Mouse (Mus musculus) ES-Bruce4 (cell line): Measurements from ENCODE around the gene Plac1. TPM values are rescaled to one million over a fixed set of nuclear protein-coding genes. Genes with fewer than 3 reads are reported as not detected.

ENCODE experiments used
- H3K27ac ChIP-seq: 2 replicates; pipeline ENCODE4 v1.5.1; 2012; ENCODE audit warnings: low read length, inconsistent platforms; ENCODE audit not compliant: insufficient read depth
- H3K27me3 ChIP-seq: 2 replicates; pipeline ENCODE4 v1.6.1; 2012; ENCODE audit warnings: mild to moderate bottlenecking, low read length, inconsistent platforms; ENCODE audit not compliant: control insufficient read depth, poor library complexity, insufficient read depth, severe bottlenecking
- H3K36me3 ChIP-seq: 2 replicates; pipeline ENCODE4 v1.6.1; 2012; ENCODE audit warnings: inconsistent platforms, mild to moderate bottlenecking, low read length, moderate library complexity; ENCODE audit not compliant: control insufficient read depth, poor library complexity, insufficient read depth, severe bottlenecking
- H3K4me1 ChIP-seq: one replicate; pipeline ENCODE4 v1.8.1; 2011; ENCODE audit warnings: low read length; ENCODE audit not compliant: control insufficient read depth, insufficient read depth
- H3K4me3 ChIP-seq: 2 replicates; pipeline ENCODE4 v1.5.1; 2011; ENCODE audit warnings: low read depth, mild to moderate bottlenecking, low read length
- H3K9ac ChIP-seq: 2 replicates; pipeline ENCODE4 v1.6.1; 2012; ENCODE audit warnings: low read depth, mild to moderate bottlenecking, inconsistent platforms; ENCODE audit not compliant: poor library complexity, severe bottlenecking
- H3K9me3 ChIP-seq: replicated peaks from 2 replicates; pipeline ENCODE4 v1.6.1; 2012; ENCODE audit warnings: mild to moderate bottlenecking, low read length, inconsistent platforms; ENCODE audit not compliant: control insufficient read depth, poor library complexity, insufficient read depth, severe bottlenecking
- CTCF ChIP-seq: IDR thresholded peaks from one replicate; pipeline ENCODE4 v1.8.1; 2011; ENCODE audit warnings: low read depth, low read length
- EP300 ChIP-seq: IDR thresholded peaks from 2 replicates; pipeline ENCODE4 v1.6.1; 2011; ENCODE audit warnings: low read depth, low read length; ENCODE audit not compliant: insufficient read depth
- POLR2A ChIP-seq: IDR thresholded peaks from one replicate; pipeline ENCODE4 v1.8.1; 2011; ENCODE audit warnings: low read length; ENCODE audit not compliant: insufficient read depth
- polyA plus RNA-seq: library from polyadenylated mRNA; stranded (reverse); fragments of >200 nt; gene quantifications from 2 replicates; pipeline ENCODE4 v1.2.4, GENCODE M21; 2011; ENCODE audit warnings: low read depth; ENCODE audit not compliant: missing spikeins, insufficient read depth, insufficient read length

Gene Plac1
- polyA plus RNA-seq, 1 experiment, result 2.1 TPM

DNA sequence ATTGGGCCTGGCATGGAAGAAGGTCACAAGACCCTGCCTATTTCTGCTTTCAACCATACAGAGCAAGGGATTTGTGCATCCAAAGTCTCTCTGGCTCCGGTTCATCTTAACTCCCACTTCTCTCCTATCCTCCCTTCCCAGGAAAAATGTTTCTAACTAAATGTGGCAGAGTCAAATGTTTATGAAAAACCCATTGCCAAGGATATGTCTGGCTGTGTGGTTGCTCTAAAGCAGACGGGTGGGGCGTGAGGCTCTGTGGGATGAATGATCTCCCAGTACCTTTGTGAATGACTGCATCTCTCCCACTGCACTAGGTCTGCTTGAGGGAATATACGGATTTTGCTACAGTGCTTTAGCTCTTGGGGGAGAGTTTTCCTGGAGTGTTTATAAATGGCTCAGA is 193.9 kb downstream of the Plac1 start:
- Histone ChIP-seq H3K27me3 (no peaks in the 10 kb centered on the region), H3K36me3 (no peaks in the 10 kb centered on the region), H3K27ac (no peak overlapping the region), H3K4me3 (no peak overlapping the region), H3K9ac (no peak overlapping the region), H3K4me1 (peaks cover 3% of the 10 kb centered on the region), H3K9me3 (no peaks in the 10 kb centered on the region)
- TF ChIP-seq POLR2A, result no peak
- no peak for TF ChIP-seq EP300
- no peak for TF ChIP-seq CTCF

DNA sequence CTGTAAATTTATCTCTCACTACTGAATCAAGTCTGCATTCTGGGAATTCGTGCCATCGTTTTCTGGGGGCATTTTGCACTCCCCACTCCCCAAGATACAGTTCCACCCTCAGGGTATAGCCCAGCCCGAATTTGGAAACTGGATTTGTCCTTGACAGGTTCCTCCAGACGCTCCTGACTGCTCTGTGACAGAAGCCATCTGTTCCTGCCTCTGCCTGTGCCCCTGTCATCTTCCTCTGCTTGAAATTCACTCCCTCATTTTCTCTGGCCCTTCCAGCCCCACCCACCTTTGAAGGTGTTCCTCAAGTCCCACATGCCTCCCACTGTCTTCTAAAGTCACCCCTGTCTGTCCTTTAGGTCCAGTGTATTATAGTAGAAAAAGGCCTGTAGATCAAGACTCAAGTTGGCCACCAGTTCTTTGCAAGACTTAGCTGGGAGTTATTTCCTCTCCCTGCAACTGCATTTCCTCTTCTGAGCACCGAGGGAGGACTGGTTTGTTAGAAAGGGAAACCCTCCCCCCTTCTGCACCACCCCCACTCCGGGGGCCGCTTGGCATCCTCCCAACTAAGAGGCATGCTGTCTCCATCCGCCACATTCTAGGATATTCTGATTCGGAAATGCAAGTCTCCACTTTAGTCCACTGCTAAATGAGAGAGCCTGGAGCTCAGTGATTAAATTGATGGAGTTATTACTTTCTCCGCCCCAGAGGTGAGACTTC is 194.6 kb downstream of the Plac1 start:
- no peak overlapping the region for H3K4me3 ChIP-seq
- H3K36me3 ChIP-seq, result no peaks in the 10 kb centered on the region
- no peaks in the 10 kb centered on the region for H3K27me3 ChIP-seq
- no peak for TF ChIP-seq CTCF
- no peak for TF ChIP-seq POLR2A
- no peak for TF ChIP-seq EP300
- H3K9ac ChIP-seq, result no peak overlapping the region
- H3K4me1 ChIP-seq, result peaks cover 3% of the 10 kb centered on the region
- H3K9me3 ChIP-seq, result no peaks in the 10 kb centered on the region
- H3K27ac ChIP-seq, result no peak overlapping the region

DNA sequence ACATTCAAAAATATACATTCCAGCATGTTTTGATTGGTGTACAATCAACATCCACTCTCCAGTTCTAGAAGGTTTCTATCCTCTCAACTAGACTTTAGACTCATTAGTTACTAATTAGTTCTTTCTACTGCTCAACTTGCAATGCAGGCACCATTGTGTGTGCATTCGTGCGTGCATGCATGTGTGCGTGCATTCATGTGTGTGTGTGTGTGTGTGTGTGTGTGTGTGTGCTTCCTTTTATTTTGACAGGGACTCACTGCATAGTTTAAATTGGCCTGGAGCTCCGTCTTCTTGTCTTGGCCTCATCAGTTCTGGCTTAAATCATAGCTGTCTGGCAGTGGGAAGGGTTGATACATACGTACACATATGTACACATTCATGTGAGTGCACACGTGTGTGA is 198.9 kb downstream of the Plac1 start:
- TF ChIP-seq EP300 (no peak), CTCF (no peak), POLR2A (no peak)
- Histone ChIP-seq H3K27ac (no peak overlapping the region), H3K9ac (no peak overlapping the region), H3K27me3 (no peaks in the 10 kb centered on the region), H3K36me3 (no peaks in the 10 kb centered on the region), H3K9me3 (no peaks in the 10 kb centered on the region), H3K4me3 (no peak overlapping the region), H3K4me1 (peaks cover 3% of the 10 kb centered on the region)

DNA sequence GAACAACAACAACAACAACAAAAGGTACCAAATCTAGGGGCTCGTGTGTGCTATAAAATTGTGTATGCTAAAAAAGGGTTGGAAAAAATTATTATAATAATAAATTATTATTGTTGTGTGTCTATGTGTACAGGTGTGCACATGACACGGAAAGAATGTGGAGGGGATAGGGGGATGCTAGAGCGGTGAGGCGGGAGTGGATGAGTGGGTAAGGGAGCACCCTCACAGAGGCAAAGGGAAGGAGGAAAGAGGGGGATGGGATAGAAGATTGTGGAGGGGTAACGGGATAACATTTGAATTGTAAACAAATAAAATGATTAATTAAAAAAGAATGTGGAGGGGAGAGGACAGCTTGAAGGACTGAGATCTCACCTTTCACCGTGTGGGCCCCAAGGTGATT is 199.8 kb downstream of the Plac1 start:
- no peaks in the 10 kb centered on the region for H3K27me3 ChIP-seq
- H3K4me3 ChIP-seq, result no peak overlapping the region
- H3K27ac ChIP-seq, result no peak overlapping the region
- H3K4me1 ChIP-seq, result peaks cover under 1% of the 10 kb centered on the region
- no peaks in the 10 kb centered on the region for H3K9me3 ChIP-seq
- H3K9ac ChIP-seq, result no peak overlapping the region
- H3K36me3 ChIP-seq, result no peaks in the 10 kb centered on the region
- TF ChIP-seq POLR2A (no peak), CTCF (no peak), EP300 (no peak)

DNA sequence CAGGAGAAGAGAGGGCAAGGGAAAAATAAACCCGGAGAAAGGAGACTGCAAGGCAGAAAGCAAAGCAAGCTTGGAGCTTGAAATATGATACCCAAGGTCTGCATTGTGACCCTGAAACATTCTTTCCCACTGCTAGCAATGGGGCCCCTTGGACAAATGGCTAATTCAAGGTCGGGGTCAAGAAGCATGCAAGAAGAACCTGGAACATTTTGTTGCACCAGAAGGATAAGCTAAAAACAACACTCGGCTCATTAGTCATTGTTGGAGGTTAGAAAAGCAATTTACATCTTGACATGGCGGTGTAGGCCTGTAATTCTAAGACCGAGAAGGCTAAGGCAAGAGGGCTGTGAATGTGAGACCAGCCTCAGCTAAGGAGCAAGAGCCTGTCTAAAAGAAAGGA is 200.3 kb downstream of the Plac1 start:
- Histone ChIP-seq H3K9me3 (no peaks in the 10 kb centered on the region), H3K36me3 (no peaks in the 10 kb centered on the region), H3K4me3 (no peak overlapping the region), H3K27ac (no peak overlapping the region), H3K4me1 (no peaks in the 10 kb centered on the region), H3K27me3 (no peaks in the 10 kb centered on the region), H3K9ac (no peak overlapping the region)
- no peak for TF ChIP-seq EP300
- TF ChIP-seq POLR2A, result no peak
- TF ChIP-seq CTCF, result no peak

DNA sequence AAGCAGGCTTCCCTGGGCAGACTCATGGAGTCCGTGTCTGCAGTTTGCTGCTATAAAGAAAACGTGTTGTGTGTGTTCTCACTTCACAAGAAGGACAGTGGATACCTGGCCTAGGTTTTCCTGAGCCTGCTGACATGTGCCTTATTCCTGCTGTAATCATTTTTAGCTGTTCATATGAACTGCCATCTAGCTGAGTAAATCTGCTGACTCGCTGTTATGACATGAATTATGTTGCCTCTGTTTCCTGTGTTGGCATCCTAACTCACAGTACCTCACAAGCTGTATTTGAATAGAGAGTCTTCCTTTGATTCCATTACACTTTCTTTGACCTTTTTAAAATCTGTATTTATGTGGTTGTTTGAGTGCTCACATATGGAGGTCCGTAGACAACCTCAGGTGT is 201.7 kb downstream of the Plac1 start:
- Histone ChIP-seq H3K27me3 (no peaks in the 10 kb centered on the region), H3K27ac (no peak overlapping the region), H3K4me3 (no peak overlapping the region), H3K9ac (no peak overlapping the region), H3K4me1 (no peaks in the 10 kb centered on the region), H3K36me3 (no peaks in the 10 kb centered on the region), H3K9me3 (no peaks in the 10 kb centered on the region)
- no peak for TF ChIP-seq POLR2A
- no peak for TF ChIP-seq EP300
- no peak for TF ChIP-seq CTCF
